Mouse (Mus musculus): ENCODE data around the gene Thap11. TPM values are rescaled to one million over a fixed set of nuclear protein-coding genes. Genes with fewer than 3 reads are reported as not detected.
A peak's percentile ranks its signal among the peaks of the same experiment; 100 is the strongest.
"Not testable (repeated sequence)": the region's sequence is repeated elsewhere in the genome, so short reads cannot be mapped to it uniquely, and the experiment has no call there.

The Thap11 gene
- polyA plus RNA-seq, 1 experiment from 2014 or later, result 60.0 TPM

- ATAC-seq, result no peak
- 3% methylated on average over 4 of the region's 4 CpGs for WGBS
- Histone ChIP-seq H3K4me2 (replicated peaks) (peak overlapping the region; percentile 73), H3K27me3 (replicated peaks) (no peaks in the 10 kb centered on the region), H3K9me3 (no peaks in the 10 kb centered on the region), H3K36me3 (peaks cover 9% of the 10 kb centered on the region), H3K27ac (peak overlapping the region; percentile 72), H3K4me3 (replicated peaks) (peak overlapping the region; percentile 83), H3K9ac (peak overlapping the region; percentile 94), H3K4me1 (replicated peaks) (peaks cover 9% of the 10 kb centered on the region; the same call in 1 of the 2 replicates)
Measured at GRCm38 (mm10) chr8:105826379-105826778, 28.6 kb upstream of the Thap11 start.

GRCm38 (mm10) chr8:105826861-105827848 is 27.8 kb upstream of the Thap11 start, which contains the start of the genes Ranbp10 and Tsnaxip1:
TSS of gene Ranbp10 (minus strand) at chr8:105827350.
TSS of gene Tsnaxip1 (plus strand) at chr8:105827731.
- H3K36me3 ChIP-seq, result peaks cover 7% of the 10 kb centered on the region

GRCm38 (mm10) chr8:105833740-105834139 is 21.2 kb upstream of the Thap11 start:
- H3K27ac ChIP-seq; ATAC-seq; H3K27me3 ChIP-seq (replicated peaks); H3K4me2 ChIP-seq (replicated peaks); H3K36me3 ChIP-seq; H3K4me1 ChIP-seq (replicated peaks); H3K9me3 ChIP-seq; H3K4me3 ChIP-seq (replicated peaks); H3K9ac ChIP-seq: not testable (repeated sequence)
- WGBS, result 74% methylated on average over 2 of the region's 2 CpGs

More at GRCm38 (mm10) chr8:105826861-105827848, 27.8 kb upstream of the Thap11 start, which contains the start of the genes Ranbp10 and Tsnaxip1:
- 0% methylated on average over 52 of the region's 52 CpGs for WGBS
- Histone ChIP-seq H3K9ac (peak within 1 kb of the TSS; percentile 94), H3K9me3 (no peaks in the 10 kb centered on the region), H3K27me3 (replicated peaks) (no peaks in the 10 kb centered on the region), H3K27ac (peak within 1 kb of the TSS; percentile 72), H3K4me1 (replicated peaks) (peaks cover 9% of the 10 kb centered on the region; the same call in 1 of the 2 replicates), H3K4me3 (replicated peaks) (peak within 1 kb of the TSS; percentile 83), H3K4me2 (replicated peaks) (peak within 1 kb of the TSS; percentile 73)
- ATAC-seq, result peak; percentile 99

DNA sequence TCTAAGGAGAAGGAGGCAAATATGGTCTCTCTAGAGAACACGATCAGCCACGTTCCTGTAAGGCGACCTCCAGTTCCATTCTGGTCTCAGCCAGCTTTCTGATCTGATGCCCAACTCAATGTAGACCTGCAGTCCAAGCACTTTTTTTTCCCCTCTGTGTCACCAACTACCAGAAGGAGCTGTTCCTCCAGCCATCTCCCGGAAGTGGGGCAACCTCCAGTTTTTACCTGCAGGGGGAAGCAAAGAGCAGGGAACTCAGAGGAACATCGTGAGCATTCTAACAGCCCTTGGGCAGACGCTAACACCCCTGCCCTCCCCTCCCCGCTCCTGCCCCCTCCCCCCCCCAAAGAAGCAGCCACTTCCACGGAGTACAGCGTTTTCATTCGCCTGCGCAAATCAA is 19.6 kb upstream of the Thap11 start:
- H3K36me3 ChIP-seq, result no peaks in the 10 kb centered on the region

DNA sequence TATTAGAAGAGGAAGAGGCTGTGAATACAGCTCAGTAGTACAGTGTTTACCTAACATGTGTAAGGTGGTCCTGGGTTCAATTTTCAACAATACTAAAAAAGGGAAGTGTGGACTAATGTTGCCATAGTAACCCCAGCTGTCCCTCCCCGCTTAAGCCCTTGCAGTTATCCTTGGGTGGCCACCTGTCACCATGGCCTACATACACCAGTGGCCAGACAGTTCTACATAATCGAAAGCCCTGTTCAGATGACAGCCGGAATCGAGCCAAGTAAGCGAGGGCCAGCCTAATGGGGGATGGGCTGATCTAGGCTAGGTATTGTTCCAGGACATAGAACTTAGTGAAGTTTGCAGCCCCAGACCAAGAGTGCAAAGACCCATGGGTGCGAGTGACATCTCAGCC is 17.9 kb upstream of the Thap11 start:
- 85% methylated on average over 6 of the region's 6 CpGs for WGBS
- Histone ChIP-seq H3K27me3 (replicated peaks) (no peaks in the 10 kb centered on the region), H3K4me1 (replicated peaks) (no peaks in the 10 kb centered on the region), H3K9me3 (no peaks in the 10 kb centered on the region), H3K4me2 (replicated peaks) (no peak overlapping the region), H3K36me3 (no peaks in the 10 kb centered on the region), H3K4me3 (replicated peaks) (no peak overlapping the region), H3K27ac (no peak overlapping the region), H3K9ac (no peak overlapping the region)
- ATAC-seq, result no peak

More for the DNA sequence above, 19.6 kb upstream of the Thap11 start:
- Histone ChIP-seq H3K27me3 (replicated peaks) (no peaks in the 10 kb centered on the region), H3K4me2 (replicated peaks) (no peak overlapping the region), H3K9ac (no peak overlapping the region), H3K9me3 (no peaks in the 10 kb centered on the region), H3K4me1 (replicated peaks) (no peaks in the 10 kb centered on the region), H3K27ac (no peak overlapping the region), H3K4me3 (replicated peaks) (no peak overlapping the region)
- ATAC-seq, result peak; percentile 23
- WGBS, result 28% methylated on average over 11 of the region's 11 CpGs

DNA sequence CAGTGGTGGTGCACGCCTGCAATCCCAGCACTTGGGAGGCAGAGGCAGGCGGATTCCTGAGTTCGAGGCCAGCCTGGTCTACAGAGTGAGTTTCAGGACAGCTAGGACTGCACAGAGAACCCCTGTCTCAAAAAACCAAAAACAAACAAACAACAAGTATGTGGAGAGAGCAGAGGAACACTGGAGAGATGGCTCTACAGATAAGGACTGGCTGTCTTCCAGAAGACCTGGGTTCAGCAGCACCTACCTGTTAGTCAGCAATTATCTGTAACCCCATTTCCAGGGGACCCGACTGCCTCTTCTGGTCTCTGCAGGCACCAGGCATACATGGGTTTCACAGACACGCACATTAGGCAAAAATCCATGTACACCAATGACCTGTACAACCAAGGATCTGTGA is 15.7 kb upstream of the Thap11 start:
- Histone ChIP-seq H3K9ac (no peak overlapping the region), H3K4me3 (replicated peaks) (no peak overlapping the region), H3K9me3 (no peaks in the 10 kb centered on the region), H3K4me1 (replicated peaks) (no peaks in the 10 kb centered on the region), H3K4me2 (replicated peaks) (no peak overlapping the region), H3K27ac (no peak overlapping the region), H3K36me3 (peaks cover 8% of the 10 kb centered on the region), H3K27me3 (replicated peaks) (no peaks in the 10 kb centered on the region)
- 90% methylated on average over 5 of the region's 5 CpGs for WGBS
- ATAC-seq, result no peak

DNA sequence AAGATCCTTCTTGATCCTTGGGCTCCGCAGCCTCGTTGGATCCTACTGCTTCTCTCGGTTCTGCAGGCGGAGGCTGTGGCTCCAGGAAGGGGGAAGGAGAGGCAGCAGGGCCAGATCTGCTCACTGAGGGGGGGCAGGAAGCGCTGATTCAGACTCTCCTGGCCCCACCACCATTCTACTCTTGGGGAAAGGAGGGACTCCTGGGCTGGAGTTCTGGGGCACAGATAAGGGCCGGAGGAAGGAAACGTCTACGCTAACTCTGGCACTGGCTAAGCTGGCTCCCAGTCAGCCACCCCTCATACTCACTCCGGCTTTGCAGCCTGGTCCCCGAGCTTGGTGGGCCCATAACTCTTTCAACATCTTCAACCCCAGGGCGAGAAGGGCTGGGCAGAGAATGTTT is 8.3 kb upstream of the Thap11 start:
- Histone ChIP-seq H3K4me2 (replicated peaks) (no peak overlapping the region), H3K4me3 (replicated peaks) (no peak overlapping the region), H3K27ac (no peak overlapping the region), H3K9ac (no peak overlapping the region), H3K27me3 (replicated peaks) (no peaks in the 10 kb centered on the region), H3K4me1 (replicated peaks) (peaks cover 7% of the 10 kb centered on the region), H3K9me3 (no peaks in the 10 kb centered on the region), H3K36me3 (peaks cover 40% of the 10 kb centered on the region)
- ATAC-seq, result no peak
- WGBS, result 91% methylated on average over 11 of the region's 11 CpGs

DNA sequence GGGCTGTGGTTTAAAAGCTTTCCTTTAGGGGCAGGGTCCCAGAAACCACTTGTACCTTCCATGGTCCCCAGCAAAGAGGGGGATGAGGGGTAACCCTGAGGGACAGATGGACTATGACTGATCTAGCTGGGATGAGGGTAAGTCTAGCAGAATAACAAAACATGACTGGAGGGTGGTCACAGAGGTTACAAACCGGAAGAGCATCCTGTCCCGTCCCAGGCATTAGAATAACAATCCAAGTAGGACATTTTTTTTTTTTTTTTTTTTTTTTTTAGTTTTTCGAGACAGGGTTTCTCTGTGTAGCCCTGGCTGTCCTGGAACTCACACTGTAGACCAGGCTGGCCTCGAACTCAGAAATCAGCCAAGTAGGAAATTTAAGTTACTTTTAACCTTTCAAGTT is 4.9 kb upstream of the Thap11 start:
- Histone ChIP-seq H3K27me3 (replicated peaks) (no peaks in the 10 kb centered on the region), H3K36me3 (peaks cover 25% of the 10 kb centered on the region), H3K9ac (no peak overlapping the region), H3K4me3 (replicated peaks) (no peak overlapping the region), H3K9me3 (no peaks in the 10 kb centered on the region), H3K4me2 (replicated peaks) (no peak overlapping the region), H3K4me1 (replicated peaks) (peaks cover 7% of the 10 kb centered on the region), H3K27ac (no peak overlapping the region)
- ATAC-seq, result no peak
- 84% methylated on average over 4 of the region's 4 CpGs for WGBS

GRCm38 (mm10) chr8:105850611-105851010 is 4.3 kb upstream of the Thap11 start:
- peaks cover 7% of the 10 kb centered on the region for H3K4me1 ChIP-seq (replicated peaks)
- H3K36me3 ChIP-seq, result peaks cover 25% of the 10 kb centered on the region
- peak overlapping the region; percentile 30 for H3K4me2 ChIP-seq (replicated peaks)
- 79% methylated on average over 7 of the region's 7 CpGs for WGBS
- H3K9ac ChIP-seq, result no peak overlapping the region
- no peaks in the 10 kb centered on the region for H3K27me3 ChIP-seq (replicated peaks)
- H3K4me3 ChIP-seq (replicated peaks), result no peak overlapping the region
- no peak for ATAC-seq
- no peak overlapping the region for H3K27ac ChIP-seq
- no peaks in the 10 kb centered on the region for H3K9me3 ChIP-seq

- ATAC-seq, result peak; percentile 81
- Histone ChIP-seq H3K4me1 (replicated peaks) (peaks cover 11% of the 10 kb centered on the region), H3K9me3 (no peaks in the 10 kb centered on the region), H3K27ac (peak overlapping the region; percentile 51; the same call in 1 of the 2 replicates), H3K4me3 (replicated peaks) (peak overlapping the region; percentile 68), H3K36me3 (peaks cover 16% of the 10 kb centered on the region), H3K9ac (peak overlapping the region; percentile 64), H3K4me2 (replicated peaks) (peak overlapping the region; percentile 67), H3K27me3 (replicated peaks) (no peaks in the 10 kb centered on the region)
- WGBS, result under 1% methylated on average over 34 of the region's 34 CpGs
Measured at GRCm38 (mm10) chr8:105851651-105852143, 3.2 kb upstream of the Thap11 start.

DNA sequence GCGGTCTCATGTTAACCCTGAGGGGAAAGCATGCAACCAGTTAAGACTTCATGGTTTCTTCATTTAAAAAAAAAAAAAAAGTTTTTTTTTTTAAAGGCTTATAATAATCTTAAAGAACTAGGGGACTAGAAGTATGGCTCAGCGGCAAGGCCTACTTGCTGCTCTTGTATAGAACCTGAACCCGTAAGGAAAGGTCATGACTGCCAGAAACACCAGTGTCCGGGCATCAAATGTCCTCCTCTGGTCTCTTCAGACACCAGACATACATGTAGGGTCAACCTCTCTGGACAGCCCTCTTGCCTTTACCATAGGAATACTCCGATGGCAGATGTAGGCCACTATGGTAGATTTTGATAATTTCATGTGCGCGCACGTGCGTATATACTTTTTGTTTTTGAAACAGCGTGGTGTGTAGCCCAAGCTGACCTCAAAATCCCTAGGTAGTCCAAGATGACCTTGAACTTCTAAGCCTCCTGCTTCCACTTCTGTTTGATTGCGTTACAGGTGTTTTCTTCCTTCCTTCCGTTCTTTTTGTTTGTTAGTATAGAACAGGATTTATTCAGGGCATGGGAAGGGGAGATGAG is 2.7 kb upstream of the Thap11 start:
- Histone ChIP-seq H3K4me1 (replicated peaks) (peaks cover 15% of the 10 kb centered on the region), H3K9me3 (no peaks in the 10 kb centered on the region), H3K27ac (no peak overlapping the region), H3K9ac (no peak overlapping the region), H3K4me2 (replicated peaks) (peak overlapping the region; percentile 67; the same call in 1 of the 2 replicates), H3K4me3 (replicated peaks) (no peak overlapping the region), H3K36me3 (peaks cover 11% of the 10 kb centered on the region), H3K27me3 (replicated peaks) (no peaks in the 10 kb centered on the region)
- 77% methylated on average over 12 of the region's 12 CpGs for WGBS
- no peak for ATAC-seq

GRCm38 (mm10) chr8:105853178-105853577 is 1.8 kb upstream of the Thap11 start, which contains the start of gene Cenpt:
TSS of gene Cenpt (minus strand) at chr8:105853278.
- H3K27me3 ChIP-seq (replicated peaks), result no peaks in the 10 kb centered on the region
- H3K27ac ChIP-seq, result no peak within 1 kb of the TSS
- H3K9me3 ChIP-seq, result no peaks in the 10 kb centered on the region
- H3K9ac ChIP-seq, result no peak within 1 kb of the TSS
- peak within 1 kb of the TSS; percentile 67; the same call in 1 of the 2 replicates for H3K4me2 ChIP-seq (replicated peaks)
- no peak for ATAC-seq
- no peak within 1 kb of the TSS for H3K4me3 ChIP-seq (replicated peaks)
- H3K36me3 ChIP-seq, result peaks cover 7% of the 10 kb centered on the region; the same call in 1 of the 2 replicates
- 83% methylated on average over 3 of the region's 3 CpGs for WGBS
- H3K4me1 ChIP-seq (replicated peaks), result peaks cover 21% of the 10 kb centered on the region

Measured in intestine, embryonic 15.5 days (tissue).